Mouse (Mus musculus) layer of hippocampus, adult 8-10 months (tissue): ENCODE results near the gene Pitpnm1. TPM values are rescaled to one million over a fixed set of nuclear protein-coding genes. Genes with fewer than 3 reads are reported as not detected.

Source experiments
- DNase-seq, 2 experiments: peaks; one replicate each; pipeline ENCODE4 v3.0.0; 2022; ENCODE audit warnings: low spot score in 2 of 2
- total RNA-seq, 4 experiments: library from RNA; stranded (reverse); gene quantifications; 2 replicates each; pipeline ENCODE4 v1.2.4; 2022

Gene Pitpnm1
- total RNA-seq, 4 experiments from 2014 or later = 180 to 200 (median 193) TPM

GRCm38 (mm10) chr19:4153232-4153654 lies 53.4 kb downstream of the Pitpnm1 start, which contains the start of gene Ptprcap:
Ptprcap (plus strand) TSS chr19:4153604.
- no peak for DNase-seq

- no peak for DNase-seq
Observed at GRCm38 (mm10) chr19:4154437-4155222, 54.8 kb downstream of the Pitpnm1 start.

- no peak for DNase-seq
Observed at GRCm38 (mm10) chr19:4155223-4156072, 55.6 kb downstream of the Pitpnm1 start.

GRCm38 (mm10) chr19:4156073-4156579 lies 56.3 kb downstream of the Pitpnm1 start:
- no peak for DNase-seq

- no peak for DNase-seq
Observed at GRCm38 (mm10) chr19:4156771-4157170, 57.0 kb downstream of the Pitpnm1 start.

- DNase-seq = no peak
Observed at GRCm38 (mm10) chr19:4159049-4159448, 59.3 kb downstream of the Pitpnm1 start.

- DNase-seq = peak; percentile 96 to 98
Observed at GRCm38 (mm10) chr19:4162646-4163542, 63.1 kb downstream of the Pitpnm1 start, which contains the start of gene Rps6kb2. Rps6kb2 (minus strand) TSS chr19:4163354.

- DNase-seq = no peak
Observed at GRCm38 (mm10) chr19:4163543-4163887, 63.7 kb downstream of the Pitpnm1 start.

Other genes with a start within 250 kb of the Pitpnm1 start
- gene Chka, start 248.2 kb upstream of the Pitpnm1 start, total RNA-seq = 100 to 1,000 TPM in 2 of 4 experiments, 10 to 100 TPM in 2; 77.7 to 128 (median 104) TPM
- 10 to 100 TPM; 19.4 to 39.9 (median 30.6) TPM for gene Tcirg1, start 192.9 kb upstream of the Pitpnm1 start, total RNA-seq
- 100 to 1,000 TPM; 114 to 145 (median 126) TPM for gene Ndufs8, start 187.2 kb upstream of the Pitpnm1 start, total RNA-seq
- gene Aldh3b1, start 170.2 kb upstream of the Pitpnm1 start, total RNA-seq = 1 to 10 TPM; 3.5 to 7.6 (median 5.5) TPM
- gene Unc93b1, start 164.8 kb upstream of the Pitpnm1 start, total RNA-seq = 10 to 100 TPM; 12.1 to 49.4 (median 31.1) TPM
- gene Aldh3b3, start 141.4 kb upstream of the Pitpnm1 start, total RNA-seq = not detected
- gene Aldh3b2, start 127.7 kb upstream of the Pitpnm1 start, total RNA-seq = 1 to 10 TPM in 2 of 4 experiments, under 1 TPM in 2; 0.47 to 1.3 (median 0.90) TPM
- 1 to 10 TPM; 1.5 to 2.7 (median 1.7) TPM for gene Acy3, start 113.4 kb upstream of the Pitpnm1 start, total RNA-seq
- not detected for gene Tbx10, start 107.2 kb upstream of the Pitpnm1 start, total RNA-seq
- 1 to 10 TPM; 7.7 to 9.4 (median 8.7) TPM for gene Nudt8, start 99.4 kb upstream of the Pitpnm1 start, total RNA-seq
- 1 to 10 TPM in 3 of 4 experiments, under 1 TPM in 1; 0.86 to 2.4 (median 1.7) TPM for gene Gm49405, start 99.4 kb upstream of the Pitpnm1 start, total RNA-seq
- gene Doc2g, start 96.7 kb upstream of the Pitpnm1 start, total RNA-seq = 1 to 10 TPM; 1.6 to 3.5 (median 3.0) TPM
- 100 to 1,000 TPM; 246 to 277 (median 263) TPM for gene Ndufv1, start 87.2 kb upstream of the Pitpnm1 start, total RNA-seq
- gene Gstp1, start 62.0 kb upstream of the Pitpnm1 start, total RNA-seq = 100 to 1,000 TPM; 395 to 468 (median 434) TPM
- gene Gstp2, start 54.0 kb upstream of the Pitpnm1 start, total RNA-seq = 10 to 100 TPM; 44.8 to 75.0 (median 48.9) TPM
- gene Gstp3, start 40.4 kb upstream of the Pitpnm1 start, total RNA-seq = not detected
- not detected for gene Cabp2, start 18.4 kb upstream of the Pitpnm1 start, total RNA-seq
- gene Cdk2ap2, start 2.8 kb upstream of the Pitpnm1 start, total RNA-seq = 10 to 100 TPM; 27.6 to 38.9 (median 31.5) TPM
- 100 to 1,000 TPM; 117 to 127 (median 123) TPM for gene Aip, start 25.9 kb downstream of the Pitpnm1 start, total RNA-seq
- gene Gpr152, start 39.8 kb downstream of the Pitpnm1 start, total RNA-seq = under 1 TPM in 1 of 4 experiments, not detected in 3; 0.07 TPM
- under 1 TPM in 1 of 4 experiments, not detected in 3; 0.68 TPM for gene Cabp4, start 44.0 kb downstream of the Pitpnm1 start, total RNA-seq
- 10 to 100 TPM; 83.8 to 99.0 (median 98.2) TPM for gene Coro1b, start 48.6 kb downstream of the Pitpnm1 start, total RNA-seq
- 1 to 10 TPM; 1.3 to 4.4 (median 1.6) TPM for gene Ptprcap, start 53.6 kb downstream of the Pitpnm1 start, total RNA-seq
- 10 to 100 TPM; 30.1 to 44.3 (median 41.1) TPM for gene Rps6kb2, start 63.4 kb downstream of the Pitpnm1 start, total RNA-seq
- gene Carns1, start 75.5 kb downstream of the Pitpnm1 start, total RNA-seq = 10 to 100 TPM in 1 of 4 experiments, 1 to 10 TPM in 3; 6.3 to 10.1 (median 8.9) TPM
- gene Tbc1d10c, start 91.3 kb downstream of the Pitpnm1 start, total RNA-seq = 1 to 10 TPM in 3 of 4 experiments, under 1 TPM in 1; 0.66 to 2.0 (median 1.4) TPM
- gene Ppp1ca, start 92.1 kb downstream of the Pitpnm1 start, total RNA-seq = 100 to 1,000 TPM; 255 to 271 (median 266) TPM
- gene Rad9a, start 101.7 kb downstream of the Pitpnm1 start, total RNA-seq = 10 to 100 TPM in 2 of 4 experiments, 1 to 10 TPM in 2; 8.7 to 11.6 (median 9.7) TPM
- 1 to 10 TPM in 3 of 4 experiments, under 1 TPM in 1; 0.70 to 3.3 (median 1.9) TPM for gene Clcf1, start 114.2 kb downstream of the Pitpnm1 start, total RNA-seq
- not detected for gene AC109138.7, start 114.4 kb downstream of the Pitpnm1 start, total RNA-seq
- 10 to 100 TPM; 13.3 to 25.1 (median 18.5) TPM for gene Pold4, start 131.9 kb downstream of the Pitpnm1 start, total RNA-seq
- gene Ssh3, start 169.2 kb downstream of the Pitpnm1 start, total RNA-seq = 10 to 100 TPM; 64.8 to 79.5 (median 68.0) TPM
- 10 to 100 TPM; 60.3 to 77.2 (median 67.3) TPM for gene Ankrd13d, start 183.1 kb downstream of the Pitpnm1 start, total RNA-seq
- 100 to 1,000 TPM; 174 to 191 (median 186) TPM for gene Grk2, start 206.2 kb downstream of the Pitpnm1 start, total RNA-seq